Mouse (Mus musculus) stomach, postnatal 0 days (tissue): ENCODE measurements around the gene Btbd16.

Source experiments
- CTCF ChIP-seq: IDR thresholded peaks from 2 replicates; pipeline ENCODE4 v1.5.1; 2016; ENCODE audit warnings: antibody characterized with exemption, low read depth, mild to moderate bottlenecking, moderate library complexity
- EP300 ChIP-seq: optimal IDR thresholded peaks from 2 replicates; pipeline ENCODE3; 2016; ENCODE audit warnings: antibody characterized with exemption

- no peak for TF ChIP-seq CTCF
- TF ChIP-seq EP300, result no peak
Measured at GRCm38 (mm10) chr7:130726185-130726584, 47.7 kb upstream of the Btbd16 start.
